8 mouse cellular contexts compared by ENCODE assay signal in the genomic region with DNA sequence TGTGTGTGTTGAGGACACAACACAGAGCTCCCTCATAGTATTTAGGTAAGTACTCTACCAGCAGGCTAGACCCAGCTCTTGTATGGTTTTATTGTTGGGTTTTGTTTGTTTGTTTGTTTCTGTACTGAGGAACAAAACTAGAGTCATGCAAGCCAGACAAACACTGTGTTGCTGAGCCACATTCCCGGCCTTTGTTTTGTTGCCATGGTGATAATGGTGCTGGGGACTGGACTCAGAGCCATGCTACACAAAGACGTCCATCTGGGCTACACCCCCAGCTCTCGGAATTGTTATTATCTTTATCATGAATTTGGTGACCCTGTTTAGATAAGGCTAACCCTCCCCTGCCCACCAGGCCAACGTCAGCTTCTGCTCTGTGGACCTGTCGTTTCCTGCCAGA.
DNase-seq lines count a peak whose midpoint lies in the region; ATAC-seq lines count a peak whose summit lies in the region.
"Had no signal": no experiment of that assay in that cellular context is flagged by ENCODE, and none has a peak within 500 bp of the region (broad histone marks: within the 10 kb centered on the region; RNA-seq: fewer than 3 reads in every experiment).

No protein-coding gene starts in this region.

- no peaks in the 10 kb centered on the region for H3K27me3 ChIP-seq in hindbrain, embryonic 13.5 days
- H3K27me3 ChIP-seq in midbrain, embryonic 16.5 days (ENCODE audit: control insufficient read depth, insufficient read depth, low read depth, low read length), result no peaks in the 10 kb centered on the region
- H3K27me3 ChIP-seq in liver, embryonic 11.5 days (replicated peaks; ENCODE audit: control insufficient read depth, insufficient read depth, low read length), result no peaks in the 10 kb centered on the region

- H3K4me3 ChIP-seq in hindbrain, embryonic 13.5 days, result no peak overlapping the region
- H3K4me3 ChIP-seq in midbrain, embryonic 16.5 days (ENCODE audit: low read depth, low read length), result no peak overlapping the region
- no peak overlapping the region for H3K4me3 ChIP-seq in liver, embryonic 11.5 days (ENCODE audit: low read depth, low read length)

- ATAC-seq in hindbrain, embryonic 13.5 days (ENCODE audit: low FRiP score), result peak; percentile 65
- peak; percentile 84 for ATAC-seq in midbrain, embryonic 16.5 days
- no peak for ATAC-seq in liver, embryonic 11.5 days (replicated peaks; ENCODE audit: low FRiP score)

- H3K36me3 ChIP-seq in hindbrain, embryonic 13.5 days, result no peaks in the 10 kb centered on the region
- no peaks in the 10 kb centered on the region for H3K36me3 ChIP-seq in midbrain, embryonic 16.5 days (ENCODE audit: control insufficient read depth, insufficient read depth, low read length)
- H3K36me3 ChIP-seq in liver, embryonic 11.5 days (ENCODE audit: control insufficient read depth, insufficient read depth, low read length), result no peaks in the 10 kb centered on the region

- peaks cover 16% of the 10 kb centered on the region for H3K4me1 ChIP-seq in hindbrain, embryonic 13.5 days (replicated peaks)
- peaks cover 4% of the 10 kb centered on the region; the same call in 1 of the 2 replicates for H3K4me1 ChIP-seq in midbrain, embryonic 16.5 days (ENCODE audit: control insufficient read depth, insufficient read depth, low read length)
- no peaks in the 10 kb centered on the region for H3K4me1 ChIP-seq in liver, embryonic 11.5 days (replicated peaks; ENCODE audit: control insufficient read depth, insufficient read depth, low read length)

- H3K9ac ChIP-seq in hindbrain, embryonic 13.5 days, result no peak overlapping the region
- H3K9ac ChIP-seq in midbrain, embryonic 16.5 days (ENCODE audit: low read depth, low read length), result no peak overlapping the region
- no peak overlapping the region for H3K9ac ChIP-seq in liver, embryonic 11.5 days (ENCODE audit: low read depth, low read length)

- no peak overlapping the region for H3K4me2 ChIP-seq in hindbrain, embryonic 13.5 days
- no peak overlapping the region for H3K4me2 ChIP-seq in midbrain, embryonic 16.5 days (ENCODE audit: low read length)
- no peak overlapping the region for H3K4me2 ChIP-seq in liver, embryonic 11.5 days

- DNase-seq in R1 (ENCODE audit: low read depth, low spot score), result peak; percentile 61
- DNase-seq in embryo, embryonic 9.5 days (ENCODE audit: extremely low spot score), result peak; percentile 54
- no peak for DNase-seq in cerebellum, adult 9-11 months
- DNase-seq in liver, embryonic 11.5 days (ENCODE audit: low spot score), result no peak
- DNase-seq in cerebellum, adult 9-10 months, result no peak
- DNase-seq: kidney, postnatal 36 days had no signal

- 10% methylated on average over 5 of the region's 5 CpGs for WGBS in hindbrain, embryonic 13.5 days
- WGBS in midbrain, embryonic 16.5 days, result 8% methylated on average over 5 of the region's 5 CpGs
- 25% methylated on average over 5 of the region's 5 CpGs for whole genome bisulfite sequencing in liver, embryonic 11.5 days

- H3K9me3 ChIP-seq in hindbrain, embryonic 13.5 days, result no peaks in the 10 kb centered on the region
- H3K9me3 ChIP-seq in midbrain, embryonic 16.5 days (replicated peaks; ENCODE audit: control insufficient read depth, low read length, poor library complexity, severe bottlenecking), result no peaks in the 10 kb centered on the region
- H3K9me3 ChIP-seq in liver, embryonic 11.5 days (ENCODE audit: control insufficient read depth, low read length), result no peaks in the 10 kb centered on the region

- H3K27ac ChIP-seq in hindbrain, embryonic 13.5 days, result peak overlapping the region; percentile 79; the same call in 1 of the 2 replicates
- H3K27ac ChIP-seq in midbrain, embryonic 16.5 days (ENCODE audit: low read length), result no peak overlapping the region
- no peak overlapping the region for H3K27ac ChIP-seq in liver, embryonic 11.5 days (ENCODE audit: low read depth, low read length)

Comparison
In these comparisons a context has a peak if more than half of its experiments do, and no peak if none do; other contexts are left out.
1. DNase-seq: peak in R1 (single experiment) and embryo, embryonic 9.5 days (single experiment); none in cerebellum, adult 9-11 months (single experiment), liver, embryonic 11.5 days (single experiment) and cerebellum, adult 9-10 months (single experiment).